Mouse (Mus musculus): ENCODE results near the gene Tnpo2. TPM values are rescaled to one million over a fixed set of nuclear protein-coding genes. Genes with fewer than 3 reads are reported as not detected.
A peak's percentile ranks its signal among the peaks of the same experiment; 100 is the strongest.

Tnpo2 gene
- polyA plus RNA-seq, 1 experiment from 2014 or later = 17.9 TPM

DNA sequence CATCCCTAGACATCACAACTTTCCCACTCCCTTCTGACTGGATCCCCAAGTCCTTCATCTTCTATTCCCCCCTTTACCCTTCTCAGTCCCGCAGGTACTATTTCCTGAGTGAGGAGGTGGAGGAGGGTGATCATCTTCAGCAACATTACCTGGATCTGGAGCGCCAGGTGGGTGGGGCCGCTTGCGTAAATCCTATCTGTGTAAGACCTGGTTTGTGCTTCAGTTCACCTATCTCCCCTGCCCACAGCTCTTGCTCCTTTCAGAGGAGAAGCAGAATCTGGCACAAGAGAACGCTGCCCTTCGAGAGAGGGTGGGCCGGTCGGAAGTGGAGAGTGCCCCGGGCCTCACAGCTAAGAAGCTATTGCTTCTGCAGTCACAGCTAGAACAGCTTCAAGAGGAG lies 42.3 kb upstream of the Tnpo2 start:
- 93% methylated on average over 9 of the region's 9 CpGs for WGBS
- H3K27ac ChIP-seq (ENCODE audit: low read depth) = no peak overlapping the region
- no peaks in the 10 kb centered on the region for H3K9me3 ChIP-seq (ENCODE audit: low read depth, low read length)
- no peak overlapping the region for H3K4me2 ChIP-seq
- DNase-seq (no peak), ATAC-seq (ENCODE audit: insufficient read depth) (no peak)
- H3K27me3 ChIP-seq (ENCODE audit: insufficient read depth, low read length) = no peaks in the 10 kb centered on the region; the same call in 1 of the 2 replicates
- peaks cover 5% of the 10 kb centered on the region; the same call in 1 of the 2 replicates for H3K4me1 ChIP-seq (ENCODE audit: insufficient read depth)
- TF ChIP-seq CTCF (IDR thresholded peaks at IDR 0.05; ENCODE audit: low read depth) = no peak
- no peak overlapping the region for H3K9ac ChIP-seq
- H3K4me3 ChIP-seq (ENCODE audit: low read depth, low read length) = no peak overlapping the region
- H3K36me3 ChIP-seq (ENCODE audit: insufficient read depth) = no peaks in the 10 kb centered on the region

DNA sequence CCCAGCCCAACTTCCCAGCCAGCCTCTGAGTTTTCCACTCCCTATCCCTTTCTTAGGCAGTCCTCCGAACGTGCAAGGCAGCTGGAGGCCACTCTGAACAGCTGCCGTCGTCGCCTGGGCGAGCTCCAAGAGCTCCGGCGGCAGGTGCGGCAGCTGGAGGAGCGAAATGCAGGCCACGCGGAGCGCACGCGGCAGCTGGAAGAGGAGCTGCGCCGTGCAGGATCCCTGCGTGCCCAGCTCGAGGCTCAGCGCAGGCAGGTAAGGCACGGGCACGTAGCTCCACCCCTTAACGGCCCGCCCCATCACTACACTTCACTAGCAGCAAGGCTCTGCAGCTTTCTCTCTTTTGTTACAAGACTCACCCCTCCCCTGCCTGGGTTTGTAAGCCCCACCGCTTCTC lies 41.0 kb upstream of the Tnpo2 start:
- Histone ChIP-seq H3K27me3 (ENCODE audit: insufficient read depth, low read length) (no peaks in the 10 kb centered on the region; the same call in 1 of the 2 replicates), H3K4me3 (ENCODE audit: low read depth, low read length) (no peak overlapping the region), H3K4me2 (peak overlapping the region; percentile 7; the same call in 1 of the 2 replicates), H3K9me3 (ENCODE audit: low read depth, low read length) (no peaks in the 10 kb centered on the region), H3K36me3 (ENCODE audit: insufficient read depth) (no peaks in the 10 kb centered on the region), H3K4me1 (ENCODE audit: insufficient read depth) (0 out of 2 replicates have a peak, but pooled peaks cover 2% of the 10 kb centered on the region), H3K27ac (ENCODE audit: low read depth) (no peak overlapping the region), H3K9ac (no peak overlapping the region)
- WGBS = 28% methylated on average over 25 of the region's 25 CpGs
- ATAC-seq (ENCODE audit: insufficient read depth) = no peak
- DNase-seq = peak; percentile 21
- TF ChIP-seq CTCF (IDR thresholded peaks at IDR 0.05; ENCODE audit: low read depth) = no peak

DNA sequence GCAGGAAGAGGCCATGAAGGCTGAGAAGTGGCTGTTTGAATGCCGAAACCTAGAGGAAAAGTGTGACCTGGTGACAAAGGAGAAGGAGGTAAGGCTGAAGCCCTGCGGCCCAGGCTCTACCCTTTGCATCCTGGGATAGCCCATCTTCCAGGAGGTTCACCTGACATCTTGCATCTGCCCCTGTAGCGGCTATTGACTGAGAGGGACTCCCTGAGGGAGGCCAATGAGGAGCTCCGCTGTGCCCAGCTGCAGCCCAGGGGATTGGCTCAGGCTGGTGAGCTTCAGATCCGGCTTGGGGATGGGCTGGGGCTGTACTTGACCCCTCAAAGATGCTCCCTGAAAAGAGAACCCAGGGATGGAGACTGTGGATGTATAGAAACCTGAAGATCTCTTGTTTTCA lies 39.7 kb upstream of the Tnpo2 start:
- H3K4me1 ChIP-seq (ENCODE audit: insufficient read depth) = no peaks in the 10 kb centered on the region
- DNase-seq (no peak), ATAC-seq (ENCODE audit: insufficient read depth) (no peak)
- WGBS = 84% methylated on average over 5 of the region's 5 CpGs
- H3K4me3 ChIP-seq (ENCODE audit: low read depth, low read length) = no peak overlapping the region
- no peak for TF ChIP-seq CTCF (IDR thresholded peaks at IDR 0.05; ENCODE audit: low read depth)
- H3K4me2 ChIP-seq = no peak overlapping the region
- no peak overlapping the region for H3K9ac ChIP-seq
- no peaks in the 10 kb centered on the region; the same call in 1 of the 2 replicates for H3K27me3 ChIP-seq (ENCODE audit: insufficient read depth, low read length)
- no peaks in the 10 kb centered on the region for H3K36me3 ChIP-seq (ENCODE audit: insufficient read depth)
- H3K27ac ChIP-seq (ENCODE audit: low read depth) = no peak overlapping the region
- no peaks in the 10 kb centered on the region for H3K9me3 ChIP-seq (ENCODE audit: low read depth, low read length)

DNA sequence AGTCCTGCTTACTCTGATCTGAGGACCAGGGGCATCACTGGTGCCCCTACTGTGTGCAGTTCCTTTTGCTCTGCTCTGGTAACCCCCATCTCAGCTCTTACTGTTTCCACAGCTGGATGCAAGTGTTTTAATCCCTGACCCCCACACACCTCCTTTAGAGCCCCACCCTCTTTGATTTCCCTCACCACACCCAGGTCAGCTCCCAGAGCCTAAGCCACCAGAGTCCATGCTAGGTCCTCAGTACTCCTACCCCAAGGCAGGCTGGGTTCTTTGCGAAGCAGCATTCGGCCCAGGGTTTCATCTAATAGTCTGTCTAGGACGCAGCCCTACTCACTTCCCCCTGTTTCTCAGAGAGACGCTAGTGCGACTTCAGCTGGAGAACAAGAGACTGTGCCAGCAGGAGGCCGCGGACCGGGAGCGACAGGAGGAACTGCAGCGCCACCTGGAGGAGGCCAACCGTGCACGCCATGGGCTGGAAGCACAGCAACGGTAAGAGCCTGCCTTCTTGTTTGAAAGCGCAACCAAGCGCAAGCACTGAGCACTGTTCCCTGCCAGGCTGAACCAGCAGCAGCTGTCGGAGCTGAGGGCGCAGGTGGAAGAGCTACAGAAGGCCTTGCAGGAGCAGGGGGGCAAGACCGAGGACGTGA lies 38.9 kb upstream of the Tnpo2 start:
- H3K9ac ChIP-seq = no peak overlapping the region

DNA sequence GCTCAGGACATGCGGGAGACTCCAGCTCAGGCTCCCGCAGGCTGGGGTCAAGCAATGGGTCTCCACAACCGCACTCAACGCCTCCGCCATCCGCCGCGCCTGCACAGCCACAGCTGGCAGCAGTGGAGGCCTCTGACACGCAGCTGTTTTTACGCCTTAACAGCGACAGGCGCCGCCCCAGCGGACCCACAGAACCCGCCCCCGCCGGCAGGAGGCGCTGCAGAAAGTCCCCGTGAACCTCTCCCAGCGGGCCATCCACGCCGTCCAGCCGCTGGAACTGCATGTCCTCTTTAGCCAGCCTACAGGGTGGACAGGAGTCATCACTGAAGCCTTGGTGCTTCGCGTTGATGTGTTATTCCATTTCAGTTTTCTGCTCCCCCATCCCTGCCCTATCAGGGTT lies 29.0 kb upstream of the Tnpo2 start:
- H3K4me3 ChIP-seq (ENCODE audit: low read depth, low read length) = no peak overlapping the region
- DNase-seq (peak; percentile 35), ATAC-seq (ENCODE audit: insufficient read depth) (no peak)
- H3K36me3 ChIP-seq (ENCODE audit: insufficient read depth) = no peaks in the 10 kb centered on the region
- TF ChIP-seq CTCF (IDR thresholded peaks at IDR 0.05; ENCODE audit: low read depth) = peak; percentile 54
- no peak overlapping the region for H3K9ac ChIP-seq
- no peak overlapping the region for H3K27ac ChIP-seq (ENCODE audit: low read depth)
- H3K4me1 ChIP-seq (ENCODE audit: insufficient read depth) = no peaks in the 10 kb centered on the region
- H3K4me2 ChIP-seq = no peak overlapping the region
- WGBS = 16% methylated on average over 25 of the region's 25 CpGs
- no peaks in the 10 kb centered on the region for H3K9me3 ChIP-seq (ENCODE audit: low read depth, low read length)
- H3K27me3 ChIP-seq (ENCODE audit: insufficient read depth, low read length) = peaks cover 33% of the 10 kb centered on the region

More for the DNA sequence above, 38.9 kb upstream of the Tnpo2 start:
- no peak overlapping the region for H3K27ac ChIP-seq (ENCODE audit: low read depth)
- no peaks in the 10 kb centered on the region; the same call in 1 of the 2 replicates for H3K27me3 ChIP-seq (ENCODE audit: insufficient read depth, low read length)
- TF ChIP-seq CTCF (IDR thresholded peaks at IDR 0.05; ENCODE audit: low read depth) = peak; percentile 94
- peak; percentile 66 for ATAC-seq (ENCODE audit: insufficient read depth)
- H3K4me3 ChIP-seq (ENCODE audit: low read depth, low read length) = no peak overlapping the region
- no peaks in the 10 kb centered on the region for H3K9me3 ChIP-seq (ENCODE audit: low read depth, low read length)
- no peaks in the 10 kb centered on the region for H3K4me1 ChIP-seq (ENCODE audit: insufficient read depth)
- DNase-seq = peak; percentile 93
- no peaks in the 10 kb centered on the region for H3K36me3 ChIP-seq (ENCODE audit: insufficient read depth)
- 7% methylated on average over 19 of the region's 19 CpGs for WGBS
- no peak overlapping the region for H3K4me2 ChIP-seq

DNA sequence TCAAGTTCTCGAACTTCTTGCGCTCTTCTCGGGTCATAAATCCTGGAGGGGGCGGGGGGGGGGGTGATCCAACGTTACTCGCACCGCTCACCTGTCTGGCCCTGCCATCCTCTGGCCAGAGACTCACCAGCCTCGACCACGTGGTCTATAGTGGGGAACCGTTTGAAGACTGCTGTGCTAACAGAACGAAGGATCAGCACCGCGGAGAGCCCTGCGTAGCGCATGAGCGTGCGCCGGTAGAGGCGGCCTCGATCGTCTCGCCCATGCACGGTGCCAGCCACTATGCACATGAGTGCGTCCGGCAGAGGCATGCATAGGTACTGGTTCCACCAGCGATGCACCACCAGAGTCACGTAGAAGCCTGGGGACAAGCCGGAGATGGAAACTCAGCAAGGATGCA lies 25.5 kb upstream of the Tnpo2 start:
- Histone ChIP-seq H3K27me3 (ENCODE audit: insufficient read depth, low read length) (peaks cover 50% of the 10 kb centered on the region), H3K4me3 (ENCODE audit: low read depth, low read length) (no peak overlapping the region), H3K4me2 (no peak overlapping the region), H3K27ac (ENCODE audit: low read depth) (no peak overlapping the region), H3K4me1 (ENCODE audit: insufficient read depth) (no peaks in the 10 kb centered on the region), H3K9me3 (ENCODE audit: low read depth, low read length) (no peaks in the 10 kb centered on the region), H3K36me3 (ENCODE audit: insufficient read depth) (no peaks in the 10 kb centered on the region), H3K9ac (no peak overlapping the region)
- DNase-seq (peak; percentile 24), ATAC-seq (ENCODE audit: insufficient read depth) (no peak)
- TF ChIP-seq CTCF (IDR thresholded peaks at IDR 0.05; ENCODE audit: low read depth) = no peak
- WGBS = 14% methylated on average over 28 of the region's 28 CpGs

DNA sequence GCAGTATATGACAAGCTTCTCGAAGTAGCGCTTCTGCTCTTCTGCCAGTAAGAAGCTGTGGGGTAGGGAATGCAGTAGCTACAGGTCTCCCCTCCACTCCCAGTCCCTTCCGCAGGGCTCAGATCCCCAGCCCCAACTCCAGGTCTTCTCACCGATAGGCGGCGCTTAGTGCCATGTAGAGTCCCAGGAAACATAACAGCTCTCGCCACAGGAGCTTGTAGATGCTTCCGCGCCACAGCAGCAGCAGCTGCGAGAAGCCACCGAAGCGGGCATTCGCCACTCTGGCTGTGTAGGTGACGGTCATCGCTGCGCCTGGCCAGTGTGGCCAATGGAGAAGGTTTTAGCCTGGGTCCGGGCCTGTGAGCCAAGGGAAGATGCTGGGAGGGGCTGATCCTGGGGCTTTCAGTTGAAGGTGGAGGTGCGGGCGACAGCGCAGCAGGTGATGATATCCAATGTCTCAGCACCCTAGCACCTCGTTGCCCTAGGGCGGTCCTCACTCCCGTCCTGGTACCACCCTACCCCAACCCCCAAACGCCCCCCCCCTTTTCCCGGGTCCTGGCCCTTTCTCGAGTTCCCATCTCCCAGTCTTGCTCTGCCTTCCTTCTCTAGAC lies 23.4 kb upstream of the Tnpo2 start:
- Histone ChIP-seq H3K9me3 (ENCODE audit: low read depth, low read length) (no peaks in the 10 kb centered on the region), H3K27ac (ENCODE audit: low read depth) (no peak overlapping the region), H3K4me3 (ENCODE audit: low read depth, low read length) (peak overlapping the region; percentile 24), H3K4me2 (peak overlapping the region; percentile 51), H3K4me1 (ENCODE audit: insufficient read depth) (no peaks in the 10 kb centered on the region), H3K9ac (no peak overlapping the region), H3K36me3 (ENCODE audit: insufficient read depth) (peaks cover 11% of the 10 kb centered on the region; the same call in 1 of the 2 replicates), H3K27me3 (ENCODE audit: insufficient read depth, low read length) (peaks cover 42% of the 10 kb centered on the region)
- DNase-seq (peak; percentile 87), ATAC-seq (ENCODE audit: insufficient read depth) (peak; percentile 50; the same call in 1 of the 2 replicates)
- peak; percentile 79 for TF ChIP-seq CTCF (IDR thresholded peaks at IDR 0.05; ENCODE audit: low read depth)
- WGBS = 6% methylated on average over 26 of the region's 26 CpGs

Measured in lung, embryonic 14.5 days (tissue).